7 mouse cellular contexts compared by ENCODE assay signal in genomic region chr10:52381845-52382591, GRCm38 (mm10). TPM values are rescaled to one million over a fixed set of nuclear protein-coding genes. Genes with fewer than 3 reads are reported as not detected.
DNase-seq lines count a peak whose midpoint lies in the region; ATAC-seq and TF ChIP-seq lines count a peak whose summit lies in the region.

Gene Gopc (minus strand): TSS chr10:52382124.

- peak; percentile 97 for ATAC-seq in embryonic facial prominence, embryonic 12.5 days (ENCODE audit: insufficient number of reproducible peaks, insufficient read depth, low FRiP score, low TSS enrichment)
- ATAC-seq in limb, embryonic 12.5 days (ENCODE audit: insufficient number of reproducible peaks, insufficient read depth, low FRiP score, low TSS enrichment, low read depth): peak; percentile 96
- peak; percentile 98 for ATAC-seq in midbrain, embryonic 15.5 days (replicated peaks)

- no peaks in the 10 kb centered on the region for H3K4me1 ChIP-seq in embryonic facial prominence, embryonic 12.5 days
- H3K4me1 ChIP-seq in kidney, adult 2 months (ENCODE audit: control insufficient read depth, insufficient read depth, low read length): peaks cover 14% of the 10 kb centered on the region
- peaks cover 17% of the 10 kb centered on the region for H3K4me1 ChIP-seq in limb, embryonic 12.5 days (replicated peaks)
- H3K4me1 ChIP-seq in midbrain, embryonic 15.5 days: peaks cover 24% of the 10 kb centered on the region
- no peaks in the 10 kb centered on the region for H3K4me1 ChIP-seq in spleen, adult 2 months (ENCODE audit: control insufficient read depth, insufficient read depth, insufficient read length)

- under 1% methylated on average over 63 of the region's 71 CpGs for WGBS in embryonic facial prominence, embryonic 12.5 days
- under 1% methylated on average over 71 of the region's 71 CpGs for WGBS in kidney, adult 2 months
- WGBS in limb, embryonic 12.5 days: under 1% methylated on average over 69 of the region's 71 CpGs
- WGBS in midbrain, embryonic 15.5 days: under 1% methylated on average over 67 of the region's 71 CpGs
- WGBS in spleen, adult 2 months: under 1% methylated on average over 61 of the region's 71 CpGs

- peak within 1 kb of the TSS; percentile 85 for H3K4me2 ChIP-seq in embryonic facial prominence, embryonic 12.5 days (replicated peaks)
- peak within 1 kb of the TSS; percentile 89 for H3K4me2 ChIP-seq in limb, embryonic 12.5 days
- H3K4me2 ChIP-seq in midbrain, embryonic 15.5 days: peak within 1 kb of the TSS; percentile 63

- peak within 1 kb of the TSS; percentile 96 for H3K27ac ChIP-seq in embryonic facial prominence, embryonic 12.5 days
- peak within 1 kb of the TSS; percentile 99 for H3K27ac ChIP-seq in kidney, adult 2 months (ENCODE audit: insufficient read depth, low read depth, low read length)
- H3K27ac ChIP-seq in limb, embryonic 12.5 days: peak within 1 kb of the TSS; percentile 95
- peak within 1 kb of the TSS; percentile 97 for H3K27ac ChIP-seq in midbrain, embryonic 15.5 days
- H3K27ac ChIP-seq in spleen, adult 2 months (ENCODE audit: insufficient read depth, low read length): peak within 1 kb of the TSS; percentile 85

- H3K36me3 ChIP-seq in embryonic facial prominence, embryonic 12.5 days: no peaks in the 10 kb centered on the region
- H3K36me3 ChIP-seq in kidney, adult 2 months (ENCODE audit: control insufficient read depth, insufficient read depth, low read length): no peaks in the 10 kb centered on the region
- H3K36me3 ChIP-seq in limb, embryonic 12.5 days: no peaks in the 10 kb centered on the region; the same call in 1 of the 2 replicates
- no peaks in the 10 kb centered on the region for H3K36me3 ChIP-seq in midbrain, embryonic 15.5 days (replicated peaks)
- H3K36me3 ChIP-seq in spleen, adult 2 months (ENCODE audit: control insufficient read depth, insufficient read depth, low read length): no peaks in the 10 kb centered on the region

- H3K27me3 ChIP-seq in embryonic facial prominence, embryonic 12.5 days: no peaks in the 10 kb centered on the region
- no peaks in the 10 kb centered on the region for H3K27me3 ChIP-seq in kidney, adult 2 months (replicated peaks; ENCODE audit: control insufficient read depth, insufficient read depth, low read length)
- H3K27me3 ChIP-seq in limb, embryonic 12.5 days: no peaks in the 10 kb centered on the region
- no peaks in the 10 kb centered on the region for H3K27me3 ChIP-seq in midbrain, embryonic 15.5 days (replicated peaks)
- H3K27me3 ChIP-seq in spleen, adult 2 months (ENCODE audit: control insufficient read depth, insufficient read depth, low read length): no peaks in the 10 kb centered on the region

- no peak for TF ChIP-seq CTCF in kidney, adult 2 months (conservative IDR thresholded peaks at IDR 0.05; ENCODE audit: insufficient read depth, insufficient read length, low read depth, low read length)
- no peak for TF ChIP-seq CTCF in spleen, adult 2 months (IDR thresholded peaks at IDR 0.05; ENCODE audit: extremely low read depth, insufficient read depth, insufficient read length, insufficient replicate concordance)

- H3K4me3 ChIP-seq in embryonic facial prominence, embryonic 12.5 days: peak within 1 kb of the TSS; percentile 91
- peak within 1 kb of the TSS; percentile 98 for H3K4me3 ChIP-seq in kidney, adult 2 months (ENCODE audit: insufficient read depth, low read depth, low read length)
- peak within 1 kb of the TSS; percentile 89 for H3K4me3 ChIP-seq in limb, embryonic 12.5 days (replicated peaks)
- H3K4me3 ChIP-seq in midbrain, embryonic 15.5 days: peak within 1 kb of the TSS; percentile 96
- H3K4me3 ChIP-seq in spleen, adult 2 months (ENCODE audit: extremely low read depth, insufficient read depth, insufficient read length): peak within 1 kb of the TSS; percentile 83

- peak; percentile 97 for DNase-seq in adrenal gland, postnatal 25 days
- DNase-seq in heart, adult 18-20 months: peak; percentile 98
- peak; percentile 99 for DNase-seq in kidney, adult 2 months
- DNase-seq in spleen, adult 2 months (ENCODE audit: low read depth in 1 of 2, low spot score in 2 of 2): peak; percentile 92 to 97

- no peaks in the 10 kb centered on the region for H3K9me3 ChIP-seq in embryonic facial prominence, embryonic 12.5 days
- H3K9me3 ChIP-seq in limb, embryonic 12.5 days: no peaks in the 10 kb centered on the region
- H3K9me3 ChIP-seq in midbrain, embryonic 15.5 days: no peaks in the 10 kb centered on the region

- TF ChIP-seq POLR2A in kidney, adult 2 months (IDR thresholded peaks at IDR 0.05; ENCODE audit: low read depth, low read length): peak; percentile 56
- TF ChIP-seq POLR2A in spleen, adult 2 months (IDR thresholded peaks at IDR 0.05; ENCODE audit: low read depth, low read length): peak; percentile 45

- peak within 1 kb of the TSS; percentile 86 for H3K9ac ChIP-seq in embryonic facial prominence, embryonic 12.5 days
- H3K9ac ChIP-seq in limb, embryonic 12.5 days (replicated peaks): peak within 1 kb of the TSS; percentile 92
- peak within 1 kb of the TSS; percentile 96 for H3K9ac ChIP-seq in midbrain, embryonic 15.5 days

RNA-seq across cellular contexts. Expression of gene Gopc, which starts in this region (rescaled TPM):
- 29.7 and 31.2 TPM in 2 replicates for total RNA-seq in adrenal gland, postnatal 25 days (2021)
- 25.7 and 27.1 TPM in 2 replicates for polyA plus RNA-seq in embryonic facial prominence, embryonic 12.5 days (2016; fragmentation: Nextera tagmentation; extraction: Ambion mirVana)
- 10 to 100 TPM; 12.2 to 13.1 TPM for total RNA-seq in heart, adult 18-20 months (2021)
- polyA plus RNA-seq in kidney, adult 2 months (2012; rRNA removed): 5.4 and 8.5 TPM in 2 replicates
- 24.3 and 26.4 TPM in 2 replicates for polyA plus RNA-seq in limb, embryonic 12.5 days (2016; fragmentation: Nextera tagmentation; extraction: Ambion mirVana)
- 26.1 and 26.5 TPM in 2 replicates for polyA plus RNA-seq in midbrain, embryonic 15.5 days (2015; fragmentation: Nextera tagmentation; extraction: Ambion mirVana)
- polyA plus RNA-seq in spleen, adult 2 months (2012; rRNA removed): 4.6 and 5.0 TPM in 2 replicates

Comparison
In these comparisons a context has a peak if more than half of its experiments do, and no peak if none do; other contexts are left out.
1. Peak in every context shown above with its lines: DNase-seq, ATAC-seq, H3K4me3 ChIP-seq and H3K27ac ChIP-seq.